Mouse (Mus musculus) midbrain, embryonic 12.5 days (tissue): Measurements from ENCODE around the gene Lypla2. TPM values are rescaled to one million over a fixed set of nuclear protein-coding genes. Genes with fewer than 3 reads are reported as not detected.

ENCODE experiments used
- ATAC-seq: fragments of 200-750 bp; cut with Nextera tagmentation; 2 replicates; pipeline ENCODE4 v1.8.0; 2017; ENCODE audit warnings: low read depth, moderate TSS enrichment, moderate library complexity; ENCODE audit not compliant: low FRiP score
- H3K27ac ChIP-seq: fragments of 300-500 bp; sonication (generic); replicated peaks from 2 replicates; pipeline ENCODE4 v1.5.1; 2016; ENCODE audit warnings: mild to moderate bottlenecking
- H3K27me3 ChIP-seq: fragments of 300-500 bp; sonication (generic); 2 replicates; pipeline ENCODE4 v1.6.1; 2016; ENCODE audit warnings: mild to moderate bottlenecking
- H3K36me3 ChIP-seq: fragments of 300-500 bp; sonication (generic); 2 replicates; pipeline ENCODE4 v1.6.1; 2016
- H3K4me1 ChIP-seq: fragments of 300-500 bp; sonication (generic); 2 replicates; pipeline ENCODE4 v1.6.1; 2016
- H3K4me2 ChIP-seq: fragments of 300-500 bp; sonication (generic); replicated peaks from 2 replicates; pipeline ENCODE4 v1.6.1; 2016; ENCODE audit warnings: mild to moderate bottlenecking, moderate library complexity
- H3K4me3 ChIP-seq: fragments of 300-500 bp; sonication (generic); 2 replicates; pipeline ENCODE4 v1.5.1; 2016; ENCODE audit warnings: mild to moderate bottlenecking
- H3K9ac ChIP-seq: fragments of 300-500 bp; sonication (generic); replicated peaks from 2 replicates; pipeline ENCODE4 v1.6.1; 2016; ENCODE audit warnings: mild to moderate bottlenecking, moderate library complexity
- H3K9me3 ChIP-seq: fragments of 300-500 bp; sonication (generic); 2 replicates; pipeline ENCODE4 v1.6.1; 2016; ENCODE audit warnings: mild to moderate bottlenecking
- WGBS: fragments of 180-500 bp; shearing (Covaris S2); methylation state at CpG from one replicate; pipeline ENCODE4 v1.1.7; 2016; 5-methylcytosine and 5-hydroxymethylcytosine counted together
- polyA plus RNA-seq: library from polyadenylated mRNA; unstranded; fragments of >200 nt; fragmentation: Nextera tagmentation; extraction: Ambion mirVana; gene quantifications from 2 replicates; pipeline ENCODE4 v1.2.1, GENCODE M21; 2016

Gene Lypla2
- polyA plus RNA-seq, 1 experiment from 2014 or later = 163 TPM

- Histone ChIP-seq H3K36me3 (peaks cover 71% of the 10 kb centered on the region), H3K9me3 (no peaks in the 10 kb centered on the region), H3K4me1 (peaks cover 28% of the 10 kb centered on the region), H3K27me3 (no peaks in the 10 kb centered on the region), H3K4me3 (0 out of 2 replicates have a peak overlapping the region, but pooled peaks have one; percentile 0), H3K9ac (no peak overlapping the region), H3K27ac (no peak overlapping the region), H3K4me2 (0 out of 2 replicates have a peak overlapping the region, but pooled peaks have one; percentile 99)
- 96% methylated on average over 11 of the region's 11 CpGs for WGBS
- no peak for ATAC-seq
Measured at GRCm38 (mm10) chr4:135970585-135970984, 1.8 kb downstream of the Lypla2 start.

- H3K9ac ChIP-seq = 0 out of 2 replicates have a peak overlapping the region, but pooled peaks have one; percentile 15
- peaks cover 58% of the 10 kb centered on the region for H3K36me3 ChIP-seq
- peaks cover 35% of the 10 kb centered on the region for H3K4me1 ChIP-seq
- H3K4me2 ChIP-seq = no peak overlapping the region
- 0 out of 2 replicates have a peak, but pooled peaks cover 4% of the 10 kb centered on the region for H3K27me3 ChIP-seq
- no peaks in the 10 kb centered on the region for H3K9me3 ChIP-seq
- no peak for ATAC-seq
- no peak overlapping the region for H3K4me3 ChIP-seq
- H3K27ac ChIP-seq = no peak overlapping the region
- 93% methylated on average over 13 of the region's 13 CpGs for WGBS
Measured at GRCm38 (mm10) chr4:135969070-135969750, 3.2 kb downstream of the Lypla2 start.

GRCm38 (mm10) chr4:135968271-135968869 lies 4.1 kb downstream of the Lypla2 start:
- Histone ChIP-seq H3K27ac (no peak overlapping the region), H3K4me3 (no peak overlapping the region), H3K9me3 (no peaks in the 10 kb centered on the region), H3K27me3 (0 out of 2 replicates have a peak, but pooled peaks cover 4% of the 10 kb centered on the region), H3K4me2 (no peak overlapping the region), H3K4me1 (peaks cover 39% of the 10 kb centered on the region), H3K36me3 (peaks cover 54% of the 10 kb centered on the region), H3K9ac (no peak overlapping the region)
- 68% methylated on average over 16 of the region's 19 CpGs for WGBS
- no peak for ATAC-seq

- WGBS = 96% methylated on average over 18 of the region's 18 CpGs
- H3K9me3 ChIP-seq = no peaks in the 10 kb centered on the region
- H3K4me3 ChIP-seq = no peak overlapping the region
- no peak overlapping the region for H3K9ac ChIP-seq
- peaks cover 54% of the 10 kb centered on the region for H3K36me3 ChIP-seq
- no peak for ATAC-seq
- no peak overlapping the region for H3K4me2 ChIP-seq
- H3K4me1 ChIP-seq = peaks cover 39% of the 10 kb centered on the region
- no peak overlapping the region for H3K27ac ChIP-seq
- H3K27me3 ChIP-seq = 0 out of 2 replicates have a peak, but pooled peaks cover 4% of the 10 kb centered on the region
Measured at GRCm38 (mm10) chr4:135967086-135967760, 5.2 kb downstream of the Lypla2 start.

GRCm38 (mm10) chr4:135966283-135966682 lies 6.1 kb downstream of the Lypla2 start:
- H3K4me2 ChIP-seq = no peak overlapping the region
- no peak overlapping the region for H3K4me3 ChIP-seq
- ATAC-seq = no peak
- no peaks in the 10 kb centered on the region for H3K9me3 ChIP-seq
- 0 out of 2 replicates have a peak, but pooled peaks cover 4% of the 10 kb centered on the region for H3K27me3 ChIP-seq
- no peak overlapping the region for H3K27ac ChIP-seq
- H3K9ac ChIP-seq = no peak overlapping the region
- WGBS = 90% methylated on average over 16 of the region's 16 CpGs
- peaks cover 62% of the 10 kb centered on the region for H3K36me3 ChIP-seq
- H3K4me1 ChIP-seq = peaks cover 33% of the 10 kb centered on the region

GRCm38 (mm10) chr4:135965113-135965512 lies 7.3 kb downstream of the Lypla2 start:
- 85% methylated on average over 9 of the region's 9 CpGs for WGBS

GRCm38 (mm10) chr4:135964426-135964825 lies 8.0 kb downstream of the Lypla2 start:
- H3K36me3 ChIP-seq = peaks cover 50% of the 10 kb centered on the region
- 0 out of 2 replicates have a peak overlapping the region, but pooled peaks have one; percentile 63 for H3K27ac ChIP-seq
- 5% methylated on average over 12 of the region's 12 CpGs for WGBS
- H3K4me1 ChIP-seq = peaks cover 19% of the 10 kb centered on the region
- H3K4me2 ChIP-seq = peak overlapping the region; percentile 96
- no peaks in the 10 kb centered on the region for H3K9me3 ChIP-seq
- H3K4me3 ChIP-seq = peak overlapping the region; percentile 75
- peak overlapping the region; percentile 86 for H3K9ac ChIP-seq
- H3K27me3 ChIP-seq = 0 out of 2 replicates have a peak, but pooled peaks cover 4% of the 10 kb centered on the region
- ATAC-seq = no peak

More at GRCm38 (mm10) chr4:135965113-135965512, 7.3 kb downstream of the Lypla2 start:
- no peak overlapping the region for H3K27ac ChIP-seq
- H3K36me3 ChIP-seq = peaks cover 54% of the 10 kb centered on the region
- H3K4me1 ChIP-seq = peaks cover 23% of the 10 kb centered on the region
- H3K4me2 ChIP-seq = no peak overlapping the region
- H3K27me3 ChIP-seq = 0 out of 2 replicates have a peak, but pooled peaks cover 4% of the 10 kb centered on the region
- H3K9me3 ChIP-seq = no peaks in the 10 kb centered on the region
- no peak overlapping the region for H3K4me3 ChIP-seq
- 0 out of 2 replicates have a peak overlapping the region, but pooled peaks have one; percentile 86 for H3K9ac ChIP-seq
- ATAC-seq = no peak

GRCm38 (mm10) chr4:135963457-135964193 lies 8.8 kb downstream of the Lypla2 start, which contains the start of gene Gale:
TSS of gene Gale (plus strand) at chr4:135963727.
- Histone ChIP-seq H3K36me3 (peaks cover 49% of the 10 kb centered on the region), H3K27ac (peak within 1 kb of the TSS; percentile 88), H3K9me3 (no peaks in the 10 kb centered on the region), H3K4me1 (peaks cover 19% of the 10 kb centered on the region), H3K27me3 (0 out of 2 replicates have a peak, but pooled peaks cover 4% of the 10 kb centered on the region), H3K9ac (peak within 1 kb of the TSS; percentile 86), H3K4me3 (peak within 1 kb of the TSS; percentile 75), H3K4me2 (peak within 1 kb of the TSS; percentile 96)
- ATAC-seq = peak; percentile 92
- under 1% methylated on average over 56 of the region's 56 CpGs for WGBS

- Histone ChIP-seq H3K4me2 (peak overlapping the region; percentile 96), H3K4me1 (peaks cover 19% of the 10 kb centered on the region), H3K27me3 (0 out of 2 replicates have a peak, but pooled peaks cover 4% of the 10 kb centered on the region), H3K4me3 (peak overlapping the region; percentile 75), H3K9ac (peak overlapping the region; percentile 86), H3K27ac (peak overlapping the region; percentile 88), H3K36me3 (peaks cover 49% of the 10 kb centered on the region), H3K9me3 (no peaks in the 10 kb centered on the region)
- WGBS = 9% methylated on average over 15 of the region's 15 CpGs
- peak; percentile 21; the same call in 1 of the 2 replicates for ATAC-seq
Measured at GRCm38 (mm10) chr4:135962946-135963345, 9.5 kb downstream of the Lypla2 start.

GRCm38 (mm10) chr4:135962198-135962597 lies 10.2 kb downstream of the Lypla2 start:
- no peak overlapping the region for H3K4me3 ChIP-seq
- 88% methylated on average over 7 of the region's 7 CpGs for WGBS
- 0 out of 2 replicates have a peak, but pooled peaks cover 4% of the 10 kb centered on the region for H3K27me3 ChIP-seq
- no peak overlapping the region; the same call in 1 of the 2 replicates for H3K4me2 ChIP-seq
- no peak for ATAC-seq
- H3K27ac ChIP-seq = no peak overlapping the region
- peaks cover 45% of the 10 kb centered on the region for H3K36me3 ChIP-seq
- H3K4me1 ChIP-seq = peaks cover 19% of the 10 kb centered on the region
- H3K9me3 ChIP-seq = no peaks in the 10 kb centered on the region
- H3K9ac ChIP-seq = no peak overlapping the region

GRCm38 (mm10) chr4:135961709-135962108 lies 10.7 kb downstream of the Lypla2 start:
- H3K9ac ChIP-seq = no peak overlapping the region
- 86% methylated on average over 5 of the region's 5 CpGs for WGBS
- H3K27me3 ChIP-seq = 0 out of 2 replicates have a peak, but pooled peaks cover 4% of the 10 kb centered on the region
- H3K4me3 ChIP-seq = no peak overlapping the region
- H3K4me2 ChIP-seq = no peak overlapping the region
- H3K4me1 ChIP-seq = peaks cover 19% of the 10 kb centered on the region
- no peak for ATAC-seq
- H3K9me3 ChIP-seq = no peaks in the 10 kb centered on the region
- peaks cover 42% of the 10 kb centered on the region for H3K36me3 ChIP-seq
- H3K27ac ChIP-seq = no peak overlapping the region
